In genomic region chr15:49065875-49066274, GRCm38 (mm10) we compare ENCODE assay signal across 8 mouse cellular contexts.
A peak's percentile ranks its signal among the peaks of the same experiment; 100 is the strongest.
DNase-seq lines count a peak whose midpoint lies in the region; ATAC-seq and TF ChIP-seq lines count a peak whose summit lies in the region.

No protein-coding gene starts in this region.

- no peak overlapping the region for H3K4me3 ChIP-seq in intestine, embryonic 14.5 days (ENCODE audit: low read depth, low read length)
- no peak overlapping the region for H3K4me3 ChIP-seq in intestine, postnatal 0 days (ENCODE audit: low read depth, low read length)
- H3K4me3 ChIP-seq in heart, embryonic 13.5 days = no peak overlapping the region
- H3K4me3 ChIP-seq in midbrain, embryonic 16.5 days (ENCODE audit: low read depth, low read length) = no peak overlapping the region

- no peaks in the 10 kb centered on the region for H3K36me3 ChIP-seq in intestine, embryonic 14.5 days (ENCODE audit: control insufficient read depth, insufficient read depth, low read length)
- no peaks in the 10 kb centered on the region for H3K36me3 ChIP-seq in intestine, postnatal 0 days (ENCODE audit: control insufficient read depth, insufficient read depth)
- no peaks in the 10 kb centered on the region for H3K36me3 ChIP-seq in heart, embryonic 13.5 days
- no peaks in the 10 kb centered on the region for H3K36me3 ChIP-seq in midbrain, embryonic 16.5 days (ENCODE audit: control insufficient read depth, insufficient read depth, low read length)

- H3K27me3 ChIP-seq in intestine, embryonic 14.5 days (replicated peaks; ENCODE audit: control insufficient read depth, insufficient read depth, low read length) = no peaks in the 10 kb centered on the region
- no peaks in the 10 kb centered on the region for H3K27me3 ChIP-seq in intestine, postnatal 0 days (replicated peaks; ENCODE audit: control insufficient read depth, insufficient read depth, low read length)
- H3K27me3 ChIP-seq in heart, embryonic 13.5 days (replicated peaks) = no peaks in the 10 kb centered on the region
- no peaks in the 10 kb centered on the region for H3K27me3 ChIP-seq in midbrain, embryonic 16.5 days (ENCODE audit: control insufficient read depth, insufficient read depth, low read depth, low read length)

- H3K9ac ChIP-seq in intestine, embryonic 14.5 days (ENCODE audit: low read length) = no peak overlapping the region
- no peak overlapping the region for H3K9ac ChIP-seq in intestine, postnatal 0 days (ENCODE audit: low read depth, low read length)
- no peak overlapping the region for H3K9ac ChIP-seq in heart, embryonic 13.5 days
- no peak overlapping the region for H3K9ac ChIP-seq in midbrain, embryonic 16.5 days (ENCODE audit: low read depth, low read length)

- ATAC-seq in intestine, embryonic 14.5 days (replicated peaks; ENCODE audit: low FRiP score, low TSS enrichment, low read depth) = no peak
- no peak for ATAC-seq in intestine, postnatal 0 days
- peak; percentile 42; the same call in 1 of the 2 replicates for ATAC-seq in heart, embryonic 13.5 days (ENCODE audit: extremely low read depth, insufficient number of reproducible peaks, low FRiP score, low TSS enrichment)
- ATAC-seq in monocyte, adult 5-6 weeks (replicated peaks; ENCODE audit: insufficient number of reproducible peaks, low FRiP score, low TSS enrichment, poor library complexity, severe bottlenecking) = no peak
- no peak for ATAC-seq in midbrain, embryonic 16.5 days

- H3K4me2 ChIP-seq in intestine, embryonic 14.5 days (ENCODE audit: low read length) = no peak overlapping the region
- H3K4me2 ChIP-seq in intestine, postnatal 0 days (replicated peaks; ENCODE audit: low read depth) = no peak overlapping the region
- no peak overlapping the region for H3K4me2 ChIP-seq in heart, embryonic 13.5 days
- H3K4me2 ChIP-seq in midbrain, embryonic 16.5 days (ENCODE audit: low read length) = no peak overlapping the region

- H3K27ac ChIP-seq in intestine, embryonic 14.5 days (ENCODE audit: low read depth) = no peak overlapping the region
- no peak overlapping the region for H3K27ac ChIP-seq in intestine, postnatal 0 days (ENCODE audit: low read depth, low read length)
- H3K27ac ChIP-seq in heart, embryonic 13.5 days (replicated peaks) = 0 out of 2 replicates have a peak overlapping the region, but pooled peaks have one; percentile 3
- no peak overlapping the region for H3K27ac ChIP-seq in midbrain, embryonic 16.5 days (ENCODE audit: low read length)

- H3K4me1 ChIP-seq in intestine, embryonic 14.5 days (replicated peaks; ENCODE audit: control insufficient read depth, insufficient read depth, low read length) = no peaks in the 10 kb centered on the region
- H3K4me1 ChIP-seq in intestine, postnatal 0 days (replicated peaks; ENCODE audit: control insufficient read depth, insufficient read depth, low read length) = no peaks in the 10 kb centered on the region
- H3K4me1 ChIP-seq in heart, embryonic 13.5 days = peaks cover 7% of the 10 kb centered on the region
- no peaks in the 10 kb centered on the region for H3K4me1 ChIP-seq in midbrain, embryonic 16.5 days (ENCODE audit: control insufficient read depth, insufficient read depth, low read length)

- no peak for TF ChIP-seq CTCF in intestine, postnatal 0 days (IDR thresholded peaks at IDR 0.05; ENCODE audit: low read depth)

- no peaks in the 10 kb centered on the region for H3K9me3 ChIP-seq in intestine, embryonic 14.5 days (ENCODE audit: control insufficient read depth, low read length)
- H3K9me3 ChIP-seq in intestine, postnatal 0 days (ENCODE audit: control insufficient read depth) = no peaks in the 10 kb centered on the region
- H3K9me3 ChIP-seq in heart, embryonic 13.5 days = no peaks in the 10 kb centered on the region
- no peaks in the 10 kb centered on the region for H3K9me3 ChIP-seq in midbrain, embryonic 16.5 days (replicated peaks; ENCODE audit: control insufficient read depth, low read length, poor library complexity, severe bottlenecking)

- peak; percentile 80 for DNase-seq in intestine, embryonic 14.5 days (ENCODE audit: low spot score)
- DNase-seq in cerebellum, adult 9-10 months = peak; percentile 29
- peak; percentile 61 for DNase-seq in layer of hippocampus, adult 11-12 months (ENCODE audit: low spot score)
- peak; percentile 96 for DNase-seq in lung, postnatal 10 days

Comparison
In these comparisons a context has a peak if more than half of its experiments do, and no peak if none do; other contexts are left out.
1. DNase-seq: peak in every context shown above with its lines; median percentile 96 in lung, postnatal 10 days; 80 in intestine, embryonic 14.5 days; 61 in layer of hippocampus, adult 11-12 months; 29 in cerebellum, adult 9-10 months.